Mouse (Mus musculus) neural tube, embryonic 14.5 days (tissue): ENCODE results near the gene Cyb5rl. TPM values are rescaled to one million over a fixed set of nuclear protein-coding genes. Genes with fewer than 3 reads are reported as not detected.

Source experiments
- ATAC-seq: fragments of 200-750 bp; cut with Nextera tagmentation; 2 replicates; pipeline ENCODE4 v1.8.0; 2017; ENCODE audit warnings: low read depth, mild to moderate bottlenecking, moderate TSS enrichment, moderate library complexity
- H3K27ac ChIP-seq: fragments of 300-500 bp; sonication (generic); 2 replicates; pipeline ENCODE4 v1.5.1; 2014; ENCODE audit warnings: low read depth, mild to moderate bottlenecking, control low read depth, low read length, moderate library complexity, mixed read lengths
- H3K27me3 ChIP-seq: fragments of 300-500 bp; sonication (generic); 2 replicates; pipeline ENCODE4 v1.6.1; 2014; ENCODE audit warnings: low read length; ENCODE audit not compliant: control insufficient read depth, insufficient read depth
- H3K36me3 ChIP-seq: fragments of 300-500 bp; sonication (generic); 2 replicates; pipeline ENCODE4 v1.6.1; 2014; ENCODE audit warnings: low read length, mixed read lengths; ENCODE audit not compliant: control insufficient read depth, insufficient read depth
- H3K4me1 ChIP-seq: fragments of 300-500 bp; sonication (generic); 2 replicates; pipeline ENCODE4 v1.6.1; 2014; ENCODE audit warnings: low read length; ENCODE audit not compliant: control insufficient read depth, insufficient read depth
- H3K4me2 ChIP-seq: fragments of 300-500 bp; sonication (generic); 2 replicates; pipeline ENCODE4 v1.6.1; 2014; ENCODE audit warnings: mild to moderate bottlenecking, low read depth, low read length, control low read depth
- H3K4me3 ChIP-seq: fragments of 300-500 bp; sonication (generic); 2 replicates; pipeline ENCODE4 v1.5.1; 2014; ENCODE audit warnings: low read depth, low read length, control low read depth, mixed read lengths
- H3K9ac ChIP-seq: fragments of 300-500 bp; sonication (generic); replicated peaks from 2 replicates; pipeline ENCODE4 v1.6.1; 2014; ENCODE audit warnings: low read depth, mild to moderate bottlenecking, control low read depth, low read length, mixed read lengths
- H3K9me3 ChIP-seq: fragments of 300-500 bp; sonication (generic); 2 replicates; pipeline ENCODE4 v1.6.1; 2016; ENCODE audit warnings: low read length; ENCODE audit not compliant: control insufficient read depth
- WGBS: fragments of 180-500 bp; shearing (Covaris S2); extraction: QIAGEN DNeasy Blood & Tissue Kit; methylation state at CpG from one replicate; pipeline ENCODE4 v1.1.7; 2014; 5-methylcytosine and 5-hydroxymethylcytosine counted together
- polyA plus RNA-seq: library from polyadenylated mRNA; unstranded; fragments of >200 nt; fragmentation: Nextera tagmentation; extraction: Ambion mirVana; gene quantifications from 2 replicates; pipeline ENCODE4 v1.2.1, GENCODE M21; 2014

The Cyb5rl gene
- polyA plus RNA-seq, 1 experiment from 2014 or later: 4.8 TPM

GRCm38 (mm10) chr4:107026451-107026850 is 40.3 kb upstream of the Cyb5rl start:
- H3K27ac ChIP-seq: no peak overlapping the region
- ATAC-seq: peak; percentile 36; the same call in 1 of the 2 replicates
- H3K27me3 ChIP-seq: no peaks in the 10 kb centered on the region
- H3K4me1 ChIP-seq: peaks cover 29% of the 10 kb centered on the region
- H3K4me3 ChIP-seq: no peak overlapping the region
- no peak overlapping the region for H3K9ac ChIP-seq
- no peak overlapping the region for H3K4me2 ChIP-seq
- H3K36me3 ChIP-seq: peaks cover 11% of the 10 kb centered on the region
- H3K9me3 ChIP-seq: no peaks in the 10 kb centered on the region
- WGBS: 56% methylated on average over 8 of the region's 8 CpGs

GRCm38 (mm10) chr4:107035689-107036088 is 31.1 kb upstream of the Cyb5rl start:
- 89% methylated on average over 4 of the region's 4 CpGs for WGBS
- ATAC-seq: no peak
- no peaks in the 10 kb centered on the region for H3K4me1 ChIP-seq
- no peak overlapping the region for H3K4me3 ChIP-seq
- H3K4me2 ChIP-seq: no peak overlapping the region
- H3K9ac ChIP-seq: no peak overlapping the region
- H3K9me3 ChIP-seq: no peaks in the 10 kb centered on the region
- no peaks in the 10 kb centered on the region for H3K27me3 ChIP-seq
- no peak overlapping the region for H3K27ac ChIP-seq
- H3K36me3 ChIP-seq: peaks cover 33% of the 10 kb centered on the region

- Histone ChIP-seq H3K36me3 (peaks cover 33% of the 10 kb centered on the region), H3K9ac (no peak overlapping the region), H3K4me2 (no peak overlapping the region), H3K27ac (no peak overlapping the region), H3K4me3 (no peak overlapping the region), H3K9me3 (no peaks in the 10 kb centered on the region), H3K27me3 (no peaks in the 10 kb centered on the region), H3K4me1 (no peaks in the 10 kb centered on the region)
- WGBS: 88% methylated on average over 2 of the region's 2 CpGs
- ATAC-seq: no peak
Measured at GRCm38 (mm10) chr4:107036985-107037384, 29.8 kb upstream of the Cyb5rl start.

GRCm38 (mm10) chr4:107038303-107038702 is 28.5 kb upstream of the Cyb5rl start:
- ATAC-seq: no peak
- Histone ChIP-seq H3K4me2 (no peak overlapping the region), H3K4me1 (no peaks in the 10 kb centered on the region), H3K4me3 (no peak overlapping the region), H3K36me3 (peaks cover 33% of the 10 kb centered on the region), H3K27ac (no peak overlapping the region), H3K9me3 (no peaks in the 10 kb centered on the region), H3K9ac (no peak overlapping the region), H3K27me3 (no peaks in the 10 kb centered on the region)
- WGBS: 91% methylated on average over 4 of the region's 4 CpGs

GRCm38 (mm10) chr4:107039270-107039669 is 27.5 kb upstream of the Cyb5rl start:
- WGBS: 53% methylated on average over 8 of the region's 8 CpGs
- peaks cover 28% of the 10 kb centered on the region for H3K36me3 ChIP-seq
- no peak for ATAC-seq
- no peak overlapping the region for H3K27ac ChIP-seq
- H3K27me3 ChIP-seq: no peaks in the 10 kb centered on the region
- H3K4me2 ChIP-seq: no peak overlapping the region
- no peak overlapping the region for H3K9ac ChIP-seq
- H3K4me3 ChIP-seq: no peak overlapping the region
- no peaks in the 10 kb centered on the region for H3K4me1 ChIP-seq
- H3K9me3 ChIP-seq: no peaks in the 10 kb centered on the region

- no peak for ATAC-seq
- 96% methylated on average over 6 of the region's 6 CpGs for WGBS
- peaks cover 36% of the 10 kb centered on the region for H3K36me3 ChIP-seq
Measured at GRCm38 (mm10) chr4:107042304-107042703, 24.5 kb upstream of the Cyb5rl start.

GRCm38 (mm10) chr4:107045188-107045587 is 21.6 kb upstream of the Cyb5rl start:
- 96% methylated on average over 13 of the region's 13 CpGs for WGBS
- Histone ChIP-seq H3K27ac (no peak overlapping the region), H3K4me3 (no peak overlapping the region), H3K4me1 (no peaks in the 10 kb centered on the region), H3K4me2 (no peak overlapping the region), H3K27me3 (no peaks in the 10 kb centered on the region), H3K9ac (no peak overlapping the region), H3K9me3 (no peaks in the 10 kb centered on the region), H3K36me3 (peaks cover 32% of the 10 kb centered on the region)
- ATAC-seq: no peak

More at GRCm38 (mm10) chr4:107042304-107042703, 24.5 kb upstream of the Cyb5rl start:
- Histone ChIP-seq H3K9ac (no peak overlapping the region), H3K27me3 (no peaks in the 10 kb centered on the region), H3K4me2 (no peak overlapping the region), H3K9me3 (no peaks in the 10 kb centered on the region), H3K27ac (no peak overlapping the region), H3K4me3 (no peak overlapping the region), H3K4me1 (no peaks in the 10 kb centered on the region)

GRCm38 (mm10) chr4:107047806-107048205 is 19.0 kb upstream of the Cyb5rl start:
- Histone ChIP-seq H3K27me3 (no peaks in the 10 kb centered on the region), H3K4me2 (no peak overlapping the region), H3K4me1 (no peaks in the 10 kb centered on the region), H3K9me3 (no peaks in the 10 kb centered on the region), H3K9ac (no peak overlapping the region), H3K4me3 (no peak overlapping the region), H3K27ac (no peak overlapping the region), H3K36me3 (peaks cover 19% of the 10 kb centered on the region)
- 86% methylated on average over 5 of the region's 5 CpGs for WGBS
- ATAC-seq: no peak

- Histone ChIP-seq H3K27ac (no peak overlapping the region), H3K9ac (no peak overlapping the region), H3K27me3 (no peaks in the 10 kb centered on the region), H3K4me3 (no peak overlapping the region), H3K36me3 (peaks cover 19% of the 10 kb centered on the region), H3K4me2 (no peak overlapping the region), H3K4me1 (no peaks in the 10 kb centered on the region), H3K9me3 (no peaks in the 10 kb centered on the region)
- no peak for ATAC-seq
- 85% methylated on average over 11 of the region's 11 CpGs for WGBS
Measured at GRCm38 (mm10) chr4:107048568-107049162, 18.1 kb upstream of the Cyb5rl start.
